Mouse (Mus musculus): ENCODE results near the gene Arih1. TPM values are rescaled to one million over a fixed set of nuclear protein-coding genes. Genes with fewer than 3 reads are reported as not detected.

Arih1 gene
- polyA plus RNA-seq (2012; rRNA removed), result 40.0 and 45.5 TPM in 2 replicates

- peak; percentile 98 for DNase-seq (ENCODE audit: low spot score)
Observed at GRCm38 (mm10) chr9:59486549-59487065, at the start of gene Arih1. TSS of gene Arih1 (minus strand) at chr9:59486618.

GRCm38 (mm10) chr9:59533889-59534288 lies 47.5 kb upstream of the Arih1 start:
- DNase-seq (ENCODE audit: low spot score), result no peak

- no peak for DNase-seq (ENCODE audit: low spot score)
Observed at GRCm38 (mm10) chr9:59533422-59533821, 47.0 kb upstream of the Arih1 start.

- no peak for DNase-seq (ENCODE audit: low spot score)
Observed at GRCm38 (mm10) chr9:59531645-59532044, 45.2 kb upstream of the Arih1 start.

GRCm38 (mm10) chr9:59528274-59528673 lies 41.9 kb upstream of the Arih1 start:
- DNase-seq (ENCODE audit: low spot score), result no peak

GRCm38 (mm10) chr9:59527580-59527979 lies 41.2 kb upstream of the Arih1 start:
- DNase-seq (ENCODE audit: low spot score), result no peak

GRCm38 (mm10) chr9:59526727-59527126 lies 40.3 kb upstream of the Arih1 start:
- DNase-seq (ENCODE audit: low spot score), result no peak

GRCm38 (mm10) chr9:59522906-59523305 lies 36.5 kb upstream of the Arih1 start:
- DNase-seq (ENCODE audit: low spot score), result no peak

GRCm38 (mm10) chr9:59519396-59519795 lies 33.0 kb upstream of the Arih1 start:
- DNase-seq (ENCODE audit: low spot score), result no peak

GRCm38 (mm10) chr9:59518976-59519375 lies 32.6 kb upstream of the Arih1 start:
- DNase-seq (ENCODE audit: low spot score), result no peak

- no peak for DNase-seq (ENCODE audit: low spot score)
Observed at GRCm38 (mm10) chr9:59517127-59517526, 30.7 kb upstream of the Arih1 start.

GRCm38 (mm10) chr9:59515069-59515468 lies 28.7 kb upstream of the Arih1 start:
- DNase-seq (ENCODE audit: low spot score), result no peak

GRCm38 (mm10) chr9:59512381-59512780 lies 26.0 kb upstream of the Arih1 start:
- no peak for DNase-seq (ENCODE audit: low spot score)

- DNase-seq (ENCODE audit: low spot score), result no peak
Observed at GRCm38 (mm10) chr9:59508146-59508545, 21.7 kb upstream of the Arih1 start.

- no peak for DNase-seq (ENCODE audit: low spot score)
Observed at GRCm38 (mm10) chr9:59487331-59487730, 913 bp upstream of the Arih1 start.

- DNase-seq (ENCODE audit: low spot score), result no peak
Observed at GRCm38 (mm10) chr9:59486076-59486518, 321 bp downstream of the Arih1 start.

- peak; percentile 72 for DNase-seq (ENCODE audit: low spot score)
Observed at GRCm38 (mm10) chr9:59485511-59486075, 825 bp downstream of the Arih1 start.

GRCm38 (mm10) chr9:59484760-59485159 lies 1.7 kb downstream of the Arih1 start:
- no peak for DNase-seq (ENCODE audit: low spot score)

GRCm38 (mm10) chr9:59482419-59482818 lies 4.0 kb downstream of the Arih1 start:
- DNase-seq (ENCODE audit: low spot score), result no peak

- no peak for DNase-seq (ENCODE audit: low spot score)
Observed at GRCm38 (mm10) chr9:59476617-59477016, 9.8 kb downstream of the Arih1 start.

- DNase-seq (ENCODE audit: low spot score), result no peak
Observed at GRCm38 (mm10) chr9:59474838-59475237, 11.6 kb downstream of the Arih1 start.

- no peak for DNase-seq (ENCODE audit: low spot score)
Observed at GRCm38 (mm10) chr9:59473171-59473570, 13.2 kb downstream of the Arih1 start.

- no peak for DNase-seq (ENCODE audit: low spot score)
Observed at GRCm38 (mm10) chr9:59469446-59469845, 17.0 kb downstream of the Arih1 start.

- DNase-seq (ENCODE audit: low spot score), result no peak
Observed at GRCm38 (mm10) chr9:59464293-59464692, 22.1 kb downstream of the Arih1 start.

Measured in urinary bladder, adult 2 months (tissue).